Mouse (Mus musculus): Measurements from ENCODE around the gene Tdrd7. TPM values are rescaled to one million over a fixed set of nuclear protein-coding genes. Genes with fewer than 3 reads are reported as not detected.

Tdrd7 gene
- polyA plus RNA-seq, 1 experiment from 2014 or later: 24.7 TPM

GRCm38 (mm10) chr4:46064961-46065360 lies 99.8 kb downstream of the Tdrd7 start:
- no peak overlapping the region for H3K9ac ChIP-seq (replicated peaks; ENCODE audit: low read length)
- H3K4me3 ChIP-seq (replicated peaks; ENCODE audit: low read depth, low read length): no peak overlapping the region
- DNase-seq (no peak), ATAC-seq (ENCODE audit: low FRiP score, low TSS enrichment) (no peak)
- H3K4me1 ChIP-seq (ENCODE audit: control insufficient read depth, insufficient read depth, low read length): no peaks in the 10 kb centered on the region
- H3K27ac ChIP-seq (replicated peaks; ENCODE audit: low read depth, low read length): no peak overlapping the region
- H3K27me3 ChIP-seq (ENCODE audit: control insufficient read depth, insufficient read depth, low read length): no peaks in the 10 kb centered on the region
- H3K9me3 ChIP-seq (ENCODE audit: control insufficient read depth, low read length): no peaks in the 10 kb centered on the region
- WGBS: 79% methylated on average over 3 of the region's 3 CpGs
- H3K4me2 ChIP-seq (ENCODE audit: low read length): no peak overlapping the region
- H3K36me3 ChIP-seq (ENCODE audit: control insufficient read depth, insufficient read depth, low read length): no peaks in the 10 kb centered on the region

GRCm38 (mm10) chr4:46065695-46066340 lies 100.7 kb downstream of the Tdrd7 start:
- Histone ChIP-seq H3K27ac (replicated peaks; ENCODE audit: low read depth, low read length) (no peak overlapping the region), H3K4me1 (ENCODE audit: control insufficient read depth, insufficient read depth, low read length) (no peaks in the 10 kb centered on the region), H3K4me3 (replicated peaks; ENCODE audit: low read depth, low read length) (no peak overlapping the region), H3K9me3 (ENCODE audit: control insufficient read depth, low read length) (no peaks in the 10 kb centered on the region), H3K9ac (replicated peaks; ENCODE audit: low read length) (no peak overlapping the region), H3K27me3 (ENCODE audit: control insufficient read depth, insufficient read depth, low read length) (no peaks in the 10 kb centered on the region), H3K36me3 (ENCODE audit: control insufficient read depth, insufficient read depth, low read length) (no peaks in the 10 kb centered on the region), H3K4me2 (ENCODE audit: low read length) (no peak overlapping the region)
- WGBS: 72% methylated on average over 8 of the region's 8 CpGs
- ATAC-seq (ENCODE audit: low FRiP score, low TSS enrichment): no peak
- DNase-seq: no peak

GRCm38 (mm10) chr4:46068060-46068459 lies 102.9 kb downstream of the Tdrd7 start:
- Histone ChIP-seq H3K36me3 (ENCODE audit: control insufficient read depth, insufficient read depth, low read length) (no peaks in the 10 kb centered on the region), H3K4me2 (ENCODE audit: low read length) (no peak overlapping the region), H3K9ac (replicated peaks; ENCODE audit: low read length) (no peak overlapping the region), H3K27ac (replicated peaks; ENCODE audit: low read depth, low read length) (no peak overlapping the region), H3K27me3 (ENCODE audit: control insufficient read depth, insufficient read depth, low read length) (no peaks in the 10 kb centered on the region), H3K4me3 (replicated peaks; ENCODE audit: low read depth, low read length) (no peak overlapping the region), H3K9me3 (ENCODE audit: control insufficient read depth, low read length) (no peaks in the 10 kb centered on the region), H3K4me1 (ENCODE audit: control insufficient read depth, insufficient read depth, low read length) (no peaks in the 10 kb centered on the region)
- 96% methylated on average over 3 of the region's 3 CpGs for WGBS
- ATAC-seq (ENCODE audit: low FRiP score, low TSS enrichment) (no peak), DNase-seq (no peak)

GRCm38 (mm10) chr4:46068573-46068972 lies 103.4 kb downstream of the Tdrd7 start:
- WGBS: 49% methylated on average over 1 of the region's 1 CpGs
- Histone ChIP-seq H3K4me1 (ENCODE audit: control insufficient read depth, insufficient read depth, low read length) (no peaks in the 10 kb centered on the region), H3K4me2 (ENCODE audit: low read length) (no peak overlapping the region), H3K9ac (replicated peaks; ENCODE audit: low read length) (no peak overlapping the region), H3K27ac (replicated peaks; ENCODE audit: low read depth, low read length) (no peak overlapping the region), H3K4me3 (replicated peaks; ENCODE audit: low read depth, low read length) (no peak overlapping the region), H3K9me3 (ENCODE audit: control insufficient read depth, low read length) (no peaks in the 10 kb centered on the region), H3K27me3 (ENCODE audit: control insufficient read depth, insufficient read depth, low read length) (no peaks in the 10 kb centered on the region), H3K36me3 (ENCODE audit: control insufficient read depth, insufficient read depth, low read length) (no peaks in the 10 kb centered on the region)
- no peak for ATAC-seq (ENCODE audit: low FRiP score, low TSS enrichment)
- no peak for DNase-seq

GRCm38 (mm10) chr4:46069851-46070482 lies 104.8 kb downstream of the Tdrd7 start:
- no peak overlapping the region for H3K27ac ChIP-seq (replicated peaks; ENCODE audit: low read depth, low read length)
- no peak overlapping the region for H3K4me2 ChIP-seq (ENCODE audit: low read length)
- WGBS: 50% methylated on average over 6 of the region's 6 CpGs
- H3K4me1 ChIP-seq (ENCODE audit: control insufficient read depth, insufficient read depth, low read length): no peaks in the 10 kb centered on the region
- H3K9ac ChIP-seq (replicated peaks; ENCODE audit: low read length): no peak overlapping the region
- no peaks in the 10 kb centered on the region for H3K9me3 ChIP-seq (ENCODE audit: control insufficient read depth, low read length)
- DNase-seq (no peak), ATAC-seq (ENCODE audit: low FRiP score, low TSS enrichment) (no peak)
- H3K27me3 ChIP-seq (ENCODE audit: control insufficient read depth, insufficient read depth, low read length): no peaks in the 10 kb centered on the region
- no peaks in the 10 kb centered on the region for H3K36me3 ChIP-seq (ENCODE audit: control insufficient read depth, insufficient read depth, low read length)
- no peak overlapping the region for H3K4me3 ChIP-seq (replicated peaks; ENCODE audit: low read depth, low read length)

- Histone ChIP-seq H3K27me3 (ENCODE audit: control insufficient read depth, insufficient read depth, low read length) (no peaks in the 10 kb centered on the region), H3K4me1 (ENCODE audit: control insufficient read depth, insufficient read depth, low read length) (no peaks in the 10 kb centered on the region), H3K27ac (replicated peaks; ENCODE audit: low read depth, low read length) (no peak overlapping the region), H3K9me3 (ENCODE audit: control insufficient read depth, low read length) (no peaks in the 10 kb centered on the region), H3K4me3 (replicated peaks; ENCODE audit: low read depth, low read length) (no peak overlapping the region), H3K36me3 (ENCODE audit: control insufficient read depth, insufficient read depth, low read length) (no peaks in the 10 kb centered on the region), H3K4me2 (ENCODE audit: low read length) (no peak overlapping the region), H3K9ac (replicated peaks; ENCODE audit: low read length) (no peak overlapping the region)
- DNase-seq (no peak), ATAC-seq (ENCODE audit: low FRiP score, low TSS enrichment) (no peak)
- WGBS: 93% methylated on average over 6 of the region's 6 CpGs
These were observed 107.5 kb downstream of the Tdrd7 start for GRCm38 (mm10) chr4:46072631-46073030.

GRCm38 (mm10) chr4:46073736-46074135 lies 108.6 kb downstream of the Tdrd7 start:
- no peak for ATAC-seq (ENCODE audit: low FRiP score, low TSS enrichment)
- Histone ChIP-seq H3K4me2 (ENCODE audit: low read length) (no peak overlapping the region), H3K36me3 (ENCODE audit: control insufficient read depth, insufficient read depth, low read length) (no peaks in the 10 kb centered on the region), H3K9me3 (ENCODE audit: control insufficient read depth, low read length) (no peaks in the 10 kb centered on the region), H3K27me3 (ENCODE audit: control insufficient read depth, insufficient read depth, low read length) (no peaks in the 10 kb centered on the region), H3K4me1 (ENCODE audit: control insufficient read depth, insufficient read depth, low read length) (no peaks in the 10 kb centered on the region), H3K4me3 (replicated peaks; ENCODE audit: low read depth, low read length) (no peak overlapping the region), H3K9ac (replicated peaks; ENCODE audit: low read length) (no peak overlapping the region), H3K27ac (replicated peaks; ENCODE audit: low read depth, low read length) (no peak overlapping the region)
- 66% methylated on average over 4 of the region's 4 CpGs for WGBS
- DNase-seq: peak; percentile 37

GRCm38 (mm10) chr4:46075664-46076063 lies 110.5 kb downstream of the Tdrd7 start:
- no peaks in the 10 kb centered on the region for H3K36me3 ChIP-seq (ENCODE audit: control insufficient read depth, insufficient read depth, low read length)
- no peak overlapping the region for H3K4me3 ChIP-seq (replicated peaks; ENCODE audit: low read depth, low read length)
- H3K27me3 ChIP-seq (ENCODE audit: control insufficient read depth, insufficient read depth, low read length): no peaks in the 10 kb centered on the region
- no peak overlapping the region for H3K27ac ChIP-seq (replicated peaks; ENCODE audit: low read depth, low read length)
- no peaks in the 10 kb centered on the region for H3K9me3 ChIP-seq (ENCODE audit: control insufficient read depth, low read length)
- ATAC-seq (ENCODE audit: low FRiP score, low TSS enrichment) (no peak), DNase-seq (no peak)
- no peak overlapping the region for H3K4me2 ChIP-seq (ENCODE audit: low read length)
- no peak overlapping the region for H3K9ac ChIP-seq (replicated peaks; ENCODE audit: low read length)
- 89% methylated on average over 3 of the region's 3 CpGs for WGBS
- H3K4me1 ChIP-seq (ENCODE audit: control insufficient read depth, insufficient read depth, low read length): no peaks in the 10 kb centered on the region

GRCm38 (mm10) chr4:46076892-46077291 lies 111.8 kb downstream of the Tdrd7 start:
- Histone ChIP-seq H3K9ac (replicated peaks; ENCODE audit: low read length) (no peak overlapping the region), H3K27ac (replicated peaks; ENCODE audit: low read depth, low read length) (no peak overlapping the region), H3K9me3 (ENCODE audit: control insufficient read depth, low read length) (no peaks in the 10 kb centered on the region), H3K4me3 (replicated peaks; ENCODE audit: low read depth, low read length) (no peak overlapping the region), H3K4me2 (ENCODE audit: low read length) (no peak overlapping the region), H3K27me3 (ENCODE audit: control insufficient read depth, insufficient read depth, low read length) (no peaks in the 10 kb centered on the region), H3K4me1 (ENCODE audit: control insufficient read depth, insufficient read depth, low read length) (no peaks in the 10 kb centered on the region), H3K36me3 (ENCODE audit: control insufficient read depth, insufficient read depth, low read length) (no peaks in the 10 kb centered on the region)
- 84% methylated on average over 2 of the region's 2 CpGs for WGBS
- DNase-seq (no peak), ATAC-seq (ENCODE audit: low FRiP score, low TSS enrichment) (no peak)
